Mouse (Mus musculus): ENCODE measurements around the gene Cnfn. TPM values are rescaled to one million over a fixed set of nuclear protein-coding genes. Genes with fewer than 3 reads are reported as not detected.

Cnfn gene
- total RNA-seq, 2 experiments from 2014 or later: not detected

DNA sequence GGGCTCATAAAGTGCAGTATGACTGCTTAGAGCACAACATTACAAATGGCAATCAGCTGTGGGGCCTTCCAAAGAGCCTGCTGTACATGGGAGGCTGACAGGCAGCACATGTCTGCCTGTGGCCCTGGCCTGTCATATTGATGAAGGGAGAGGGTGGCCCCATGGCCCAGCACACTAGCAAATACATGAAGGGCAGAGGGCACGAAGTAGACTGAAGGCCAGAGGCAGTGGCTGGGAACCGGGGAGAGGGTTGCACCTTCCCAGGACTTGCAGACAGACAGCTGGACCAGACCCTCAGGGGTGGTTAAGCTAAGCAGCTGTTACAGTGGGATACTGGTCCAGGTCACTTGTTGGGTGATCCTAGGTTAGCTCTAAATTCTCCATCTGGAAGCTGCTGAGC, 21.5 kb upstream of the Cnfn start:
- no peak for DNase-seq (ENCODE audit: extremely low spot score in 1 of 2, low spot score in 1 of 2)

DNA sequence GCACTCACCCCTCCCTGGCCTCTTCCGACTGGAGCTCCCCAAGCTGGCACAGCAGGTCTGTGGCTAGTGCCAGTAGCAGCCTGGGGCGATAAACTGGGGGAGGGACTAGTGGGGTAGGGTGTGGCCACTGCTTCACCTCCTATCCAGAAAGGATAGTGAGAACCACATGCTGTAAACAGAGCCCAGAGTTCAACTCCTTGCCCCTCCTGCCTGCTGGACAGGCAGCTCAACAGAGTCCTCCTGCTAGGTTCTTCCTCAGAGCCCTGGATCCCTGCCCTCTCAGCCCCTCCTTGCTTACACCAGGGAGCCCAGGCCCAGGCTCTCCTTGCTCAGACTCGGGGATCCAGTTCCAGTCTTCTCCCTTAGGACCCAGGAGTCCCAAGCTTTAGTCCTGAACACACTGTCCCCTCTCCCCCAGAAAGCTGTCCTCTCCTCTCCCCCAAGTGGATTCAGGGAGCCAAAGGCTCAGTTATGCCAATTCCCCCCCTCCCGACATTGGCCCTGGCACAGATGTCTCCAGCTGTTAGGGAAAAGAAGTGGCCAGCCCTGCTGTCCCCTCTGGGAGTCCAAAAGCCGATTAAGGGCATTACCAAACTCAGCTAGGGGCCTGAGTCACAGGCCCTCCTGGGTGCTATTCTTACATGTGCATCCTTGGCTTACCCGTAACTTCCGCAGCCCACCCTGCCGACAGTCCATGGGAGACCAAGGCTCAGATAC, 20.7 kb upstream of the Cnfn start:
- no peak for DNase-seq (ENCODE audit: extremely low spot score in 1 of 2, low spot score in 1 of 2)

DNA sequence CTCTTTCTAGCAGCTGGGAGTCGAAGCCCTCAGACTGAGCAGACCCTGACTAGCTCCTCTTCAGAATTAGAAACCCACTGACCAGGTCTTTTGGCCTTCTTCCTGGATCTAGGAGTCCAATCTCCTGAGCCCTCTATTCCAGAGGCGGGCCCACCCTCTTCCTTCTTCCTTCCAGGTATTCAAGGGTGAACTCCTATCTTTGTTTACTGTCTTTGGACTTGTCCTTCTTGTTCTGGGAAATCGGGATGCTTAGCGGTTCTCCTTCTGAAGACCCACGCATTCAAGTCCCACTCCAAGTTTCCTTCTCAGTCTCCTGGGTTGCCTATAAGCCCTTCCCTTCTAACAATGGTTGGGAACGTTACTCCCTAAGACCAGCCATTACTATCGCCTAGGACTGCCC, 19.4 kb upstream of the Cnfn start:
- no peak for DNase-seq (ENCODE audit: extremely low spot score in 1 of 2, low spot score in 1 of 2)

DNA sequence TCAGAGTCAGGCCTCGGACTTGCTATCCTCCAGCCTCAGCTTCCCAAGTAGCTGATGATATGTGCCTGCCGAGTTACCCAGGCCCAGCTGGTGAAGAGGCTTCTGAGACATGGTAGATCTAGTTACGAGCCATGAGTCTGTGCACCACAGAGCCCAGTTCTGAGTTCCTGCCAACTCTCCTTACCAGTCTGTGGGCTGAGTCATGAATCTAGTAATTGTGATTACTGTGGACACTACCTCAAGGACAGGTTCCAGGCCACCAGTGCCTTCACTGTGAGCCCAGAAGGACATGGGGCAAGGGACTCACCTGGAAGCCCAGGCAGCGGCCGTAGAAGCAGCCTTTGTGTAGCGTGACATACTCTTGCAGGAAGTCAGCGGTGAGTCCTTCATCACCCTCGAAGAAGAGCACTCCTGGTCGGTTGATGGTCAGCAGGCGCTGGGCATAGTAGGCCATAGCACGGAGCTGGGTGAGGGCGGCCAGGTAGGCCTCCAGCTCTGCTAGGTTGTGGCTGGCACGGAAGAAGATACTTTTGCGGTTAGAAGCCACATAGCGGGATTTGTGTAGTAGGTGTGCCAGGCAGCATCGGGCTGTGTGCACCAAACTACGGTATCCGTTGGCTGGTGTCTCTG, 18.4 kb upstream of the Cnfn start:
- no peak for DNase-seq (ENCODE audit: extremely low spot score in 1 of 2, low spot score in 1 of 2)

DNA sequence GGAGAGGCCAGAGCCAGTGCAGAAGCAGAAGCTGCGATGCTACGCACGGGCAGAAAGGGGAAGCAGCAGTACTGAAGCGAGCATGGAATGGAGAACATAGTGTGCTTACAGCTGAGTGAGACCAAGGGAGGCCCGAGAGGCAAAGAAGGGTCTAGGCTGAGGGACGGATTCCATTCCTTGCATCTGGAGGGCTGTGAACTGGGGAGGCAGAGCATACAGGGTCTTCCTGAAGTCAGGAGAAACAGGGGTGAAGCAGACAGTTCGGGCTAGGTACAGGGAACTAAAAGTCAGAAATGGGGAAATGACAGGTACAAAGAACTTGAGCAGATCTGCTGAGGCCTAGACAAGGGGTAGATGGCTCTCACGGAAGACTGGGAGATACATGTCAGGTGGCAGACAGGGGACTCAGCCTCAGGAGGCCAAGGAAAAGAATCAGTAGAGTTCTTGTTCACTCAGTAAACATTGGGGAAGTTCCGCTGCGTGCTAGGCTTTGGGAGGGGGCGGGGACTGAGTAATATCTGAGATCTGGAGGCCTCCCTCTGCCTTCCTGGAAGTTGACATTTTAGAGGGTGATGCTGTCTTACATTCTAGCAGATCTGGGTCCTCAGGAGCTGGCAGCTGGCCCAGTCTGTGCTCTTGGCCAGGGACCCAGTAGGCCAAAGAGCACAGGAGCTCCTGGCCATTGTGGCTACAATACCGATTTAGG, 16.5 kb upstream of the Cnfn start:
- DNase-seq (ENCODE audit: extremely low spot score in 1 of 2, low spot score in 1 of 2): no peak

DNA sequence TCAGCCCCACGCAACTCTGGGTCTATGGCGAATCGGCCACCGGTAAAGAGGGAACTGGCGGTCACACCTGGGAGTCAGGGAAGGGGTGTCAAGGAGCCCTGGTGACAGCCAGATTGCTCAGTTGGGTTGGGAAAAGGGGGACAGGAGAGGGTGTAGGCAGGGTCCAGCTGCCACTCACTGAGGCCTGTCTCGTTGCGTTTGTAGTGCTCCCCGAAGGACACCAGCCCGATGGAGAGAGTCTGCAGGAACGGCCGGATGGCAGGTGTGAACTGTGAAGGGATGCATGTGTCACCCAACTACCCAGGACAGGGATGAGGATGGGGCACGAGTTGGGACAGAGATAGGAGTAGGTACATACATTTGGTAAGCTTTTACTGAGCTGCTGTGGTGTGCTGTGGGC, 15.7 kb upstream of the Cnfn start:
- no peak for DNase-seq (ENCODE audit: extremely low spot score in 1 of 2, low spot score in 1 of 2)

DNA sequence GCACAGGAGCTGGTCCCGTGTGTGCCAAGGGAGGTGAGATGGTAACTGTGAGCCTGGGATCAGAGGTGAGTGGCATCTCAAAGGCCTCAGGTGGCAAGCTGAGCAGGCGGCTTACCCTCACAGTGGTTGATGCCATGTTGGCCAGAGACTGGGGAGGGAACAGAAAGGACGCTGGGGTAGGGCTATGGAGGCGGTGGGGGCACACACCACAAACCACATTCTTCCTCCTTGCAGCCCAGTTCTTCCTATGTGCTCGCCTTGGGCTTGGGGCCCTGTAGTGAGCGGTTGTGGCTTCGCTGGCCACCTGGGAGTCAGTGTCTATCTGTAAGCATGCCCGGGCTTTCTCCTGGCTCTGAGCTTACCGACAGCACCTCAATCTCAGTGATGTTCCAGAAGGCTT, 15.3 kb upstream of the Cnfn start:
- no peak for DNase-seq (ENCODE audit: extremely low spot score in 1 of 2, low spot score in 1 of 2)

DNA sequence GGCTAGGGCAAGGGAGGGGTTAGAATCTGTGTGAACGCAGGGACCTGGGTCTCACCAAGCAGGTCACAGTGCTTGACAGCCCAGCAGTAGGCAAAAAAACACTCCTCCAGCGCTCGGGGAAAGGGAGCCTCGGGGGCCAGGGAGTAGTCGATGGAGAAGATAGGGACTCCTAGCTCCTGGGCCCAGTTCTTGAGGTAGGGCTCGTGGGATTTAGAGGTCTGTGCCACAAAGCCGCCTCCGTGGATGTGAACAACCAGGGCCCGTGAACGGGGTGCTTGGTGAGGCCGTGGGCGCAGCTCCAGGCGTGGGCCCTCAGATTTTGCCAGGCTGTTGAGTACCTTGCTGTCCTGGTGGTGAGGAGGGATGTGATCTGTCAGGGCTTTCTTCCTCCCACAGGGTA, 14.8 kb upstream of the Cnfn start:
- DNase-seq (ENCODE audit: extremely low spot score in 1 of 2, low spot score in 1 of 2): no peak

DNA sequence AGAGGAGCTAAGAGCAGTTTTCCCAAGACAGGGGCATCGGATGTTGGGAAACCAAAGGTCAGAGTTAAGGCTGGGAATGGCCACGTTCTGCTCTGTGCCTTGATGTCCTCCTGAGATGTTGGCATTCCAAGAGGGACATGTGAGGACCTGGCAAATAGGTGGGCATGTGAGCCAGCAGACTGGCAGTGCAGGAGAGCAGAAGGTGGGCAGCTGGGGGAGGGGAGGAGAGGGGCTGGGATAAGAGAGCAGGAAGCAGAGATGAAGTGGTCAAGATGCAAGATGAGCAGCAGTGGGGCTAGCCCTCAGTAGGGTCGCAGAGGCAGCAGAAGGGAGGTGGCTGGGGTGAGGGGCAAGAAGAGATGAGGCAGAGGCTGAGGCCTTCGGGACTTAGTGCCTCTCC, 14.4 kb upstream of the Cnfn start:
- no peak for DNase-seq (ENCODE audit: extremely low spot score in 1 of 2, low spot score in 1 of 2)

DNA sequence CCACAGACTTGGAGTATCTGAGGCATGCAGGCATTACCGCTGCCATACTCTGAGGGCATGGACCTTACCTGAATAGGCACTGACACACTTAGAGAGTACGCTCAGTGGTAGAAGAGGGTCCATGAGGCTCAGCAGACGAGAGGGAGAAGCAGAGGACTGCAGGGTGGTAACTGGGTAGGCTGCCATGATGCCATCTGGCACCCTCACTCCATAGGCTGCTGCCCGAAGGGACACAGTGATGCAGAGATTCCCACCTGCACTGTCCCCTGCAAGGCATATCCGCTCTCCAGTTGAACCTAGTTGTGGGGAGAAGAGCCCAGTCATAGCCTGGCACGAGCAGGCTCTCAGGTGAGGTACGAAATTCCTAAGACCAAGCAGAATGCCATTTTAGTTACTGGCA, 13.9 kb upstream of the Cnfn start:
- DNase-seq (ENCODE audit: extremely low spot score in 1 of 2, low spot score in 1 of 2): no peak

DNA sequence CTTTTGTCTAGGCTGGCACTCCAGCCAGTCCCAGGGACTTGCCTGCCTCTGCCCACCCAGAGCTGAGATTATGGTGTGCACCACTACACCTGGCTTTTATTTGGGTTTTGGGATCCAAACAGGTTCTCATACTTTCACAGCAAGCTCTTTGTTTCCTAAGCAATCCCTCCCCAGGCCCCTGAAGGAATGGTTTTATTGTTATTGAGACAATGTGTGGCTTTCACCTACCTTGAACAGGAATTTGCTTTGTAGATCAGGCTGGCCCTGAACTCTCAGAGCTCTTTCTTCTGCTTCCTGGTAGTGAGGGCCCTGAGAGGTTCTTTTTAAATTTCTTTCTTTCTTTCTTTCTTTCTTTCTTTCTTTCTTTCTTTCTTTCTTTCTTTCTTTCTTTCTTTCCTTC, 13.0 kb upstream of the Cnfn start:
- no peak for DNase-seq (ENCODE audit: extremely low spot score in 1 of 2, low spot score in 1 of 2)

DNA sequence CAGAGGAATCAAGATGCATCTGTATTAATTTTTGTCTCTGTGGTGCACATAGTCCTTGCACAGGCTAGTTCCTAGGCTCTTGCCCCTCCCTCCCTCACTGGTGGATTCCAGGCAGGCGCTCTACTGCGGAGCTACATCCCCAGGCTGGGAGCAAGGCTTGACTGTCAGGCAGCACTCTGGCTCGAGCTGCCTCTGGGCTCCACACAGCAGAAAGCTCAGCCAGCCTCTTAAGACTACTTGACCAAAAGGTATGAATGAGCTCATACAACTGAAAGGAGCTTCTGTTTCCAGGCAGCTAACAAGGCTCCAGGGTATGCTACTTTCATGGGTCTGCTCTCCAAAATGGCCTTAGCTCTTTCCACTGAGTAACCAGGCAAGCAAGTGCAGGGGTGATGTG, 11.8 kb upstream of the Cnfn start:
- no peak for DNase-seq (ENCODE audit: extremely low spot score in 1 of 2, low spot score in 1 of 2)

DNA sequence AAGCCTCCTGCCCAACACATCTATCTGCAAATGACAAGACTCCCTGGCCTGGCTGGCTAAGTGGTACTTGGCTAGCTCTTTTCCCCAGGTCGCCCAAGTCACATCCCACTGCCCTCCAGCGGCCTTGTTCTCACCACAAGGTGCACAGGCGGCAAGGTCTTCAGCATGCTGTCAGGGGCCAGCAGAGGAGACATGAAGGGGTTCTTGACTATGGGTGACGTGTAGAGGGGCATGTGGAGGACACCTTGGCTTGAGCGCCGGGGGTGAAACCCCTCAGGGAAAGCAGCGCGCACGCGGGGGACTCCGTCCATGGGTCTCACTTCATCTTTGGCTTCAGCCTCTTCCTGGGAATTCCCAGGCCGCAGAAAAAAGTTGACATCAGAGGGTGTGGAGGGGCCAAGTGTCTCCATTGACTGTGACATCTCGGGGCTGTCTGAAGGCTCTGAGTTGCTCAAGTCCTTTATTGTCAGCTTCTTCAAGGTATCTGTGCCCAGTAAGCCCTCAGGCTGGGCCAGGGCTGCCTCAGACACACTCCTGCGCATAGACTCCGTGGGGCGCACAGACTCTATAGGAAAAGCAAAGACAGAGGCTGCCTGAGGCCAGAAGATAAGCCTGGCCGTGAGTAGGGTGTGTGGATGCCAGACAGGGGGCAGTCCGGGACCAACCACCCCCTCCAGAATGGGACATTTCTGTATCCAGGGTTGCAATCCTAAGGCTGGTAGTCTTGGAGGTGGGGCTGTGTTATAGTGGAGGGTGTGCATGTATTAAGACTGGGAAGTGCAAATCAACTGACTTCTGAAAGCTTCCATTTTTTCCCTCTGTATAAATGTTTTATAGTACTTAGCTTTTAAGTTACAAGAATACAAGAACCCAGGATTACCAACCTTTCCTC, 11.1 kb upstream of the Cnfn start:
- no peak for DNase-seq (ENCODE audit: extremely low spot score in 1 of 2, low spot score in 1 of 2)

DNA sequence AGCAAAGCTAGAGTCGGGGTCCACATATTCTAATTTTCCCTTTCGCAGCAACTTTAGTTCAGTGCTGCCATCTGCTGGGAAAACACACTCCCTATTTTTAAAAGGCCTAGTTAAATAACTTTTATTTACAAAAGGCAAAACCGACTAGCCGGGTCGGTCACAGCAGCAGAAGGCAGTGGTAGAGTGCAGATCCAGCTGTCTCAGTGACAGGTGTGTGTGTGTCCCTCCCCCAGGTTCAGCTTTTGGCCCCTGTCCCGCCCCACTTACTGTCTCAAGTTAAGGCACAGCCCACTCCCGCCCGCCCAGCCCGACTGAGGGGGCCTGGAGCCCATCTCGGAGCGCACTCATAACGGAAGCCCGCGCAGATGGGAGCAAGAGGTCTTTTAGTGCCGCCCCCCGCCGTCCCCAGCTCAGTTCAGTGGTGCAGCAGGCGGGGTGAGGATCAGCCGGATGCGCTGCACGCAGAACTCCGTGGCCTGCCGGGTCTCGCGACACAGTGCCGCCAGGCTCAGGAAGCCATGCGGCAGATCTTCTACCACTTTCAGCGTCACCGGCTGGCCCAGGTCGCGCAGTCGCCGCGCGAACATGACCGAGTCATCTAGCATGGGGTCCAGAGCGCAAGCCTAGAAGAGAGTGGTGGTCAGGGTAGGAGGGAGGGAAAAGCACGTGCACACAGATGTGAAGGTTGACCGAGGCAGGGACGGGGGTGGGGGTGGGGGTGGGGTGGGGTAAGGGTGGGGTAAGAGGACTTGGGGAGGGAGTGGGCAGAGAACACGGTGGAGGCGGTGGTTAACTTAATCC, 10.2 kb upstream of the Cnfn start:
- peak in 1 of 2 experiments; percentile 55 for DNase-seq (ENCODE audit: extremely low spot score in 1 of 2, low spot score in 1 of 2)

DNA sequence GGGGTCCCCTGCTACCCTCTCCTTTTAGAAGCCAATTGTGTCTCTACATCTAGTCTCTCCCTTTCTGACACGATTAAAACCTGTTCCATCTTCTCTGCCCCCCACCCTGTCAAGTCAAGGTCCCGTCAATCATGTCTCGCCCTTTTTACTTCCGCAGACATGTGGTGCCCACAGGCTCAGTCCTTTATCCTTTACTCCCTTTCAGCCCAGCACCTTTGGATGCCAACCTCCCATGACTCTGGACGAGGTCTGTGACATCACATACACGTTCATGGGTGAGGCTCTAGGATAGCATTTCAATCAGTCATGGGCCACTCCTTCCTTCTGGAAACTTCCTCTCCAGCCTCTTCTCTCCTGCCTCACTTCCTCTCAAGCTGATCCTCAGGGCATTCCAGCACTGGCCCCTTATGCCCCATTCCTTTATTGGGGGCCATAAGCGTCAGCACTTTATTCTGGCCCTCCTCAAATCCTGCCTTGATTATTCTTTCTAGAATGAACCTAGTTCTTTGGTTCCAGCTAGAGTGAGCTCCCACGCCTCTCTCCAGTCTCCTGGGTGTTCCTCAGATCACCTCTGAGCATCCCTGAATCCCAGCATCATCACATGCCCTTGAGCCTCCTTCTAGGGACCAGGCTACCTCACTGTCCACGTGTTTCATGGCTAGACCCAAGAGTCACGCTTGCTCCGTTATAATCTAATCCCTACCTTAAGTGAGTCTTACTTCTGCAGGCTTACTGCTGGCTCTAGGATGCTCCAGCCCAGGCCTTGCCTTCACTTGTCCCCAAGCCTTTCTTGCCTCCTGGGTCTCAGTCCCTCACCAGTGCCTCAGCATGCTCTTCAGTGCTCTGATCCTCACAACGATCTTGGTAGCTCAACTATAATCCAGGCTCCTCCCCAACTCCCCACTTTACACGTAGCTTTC, 8.9 kb upstream of the Cnfn start:
- no peak for DNase-seq (ENCODE audit: extremely low spot score in 1 of 2, low spot score in 1 of 2)

DNA sequence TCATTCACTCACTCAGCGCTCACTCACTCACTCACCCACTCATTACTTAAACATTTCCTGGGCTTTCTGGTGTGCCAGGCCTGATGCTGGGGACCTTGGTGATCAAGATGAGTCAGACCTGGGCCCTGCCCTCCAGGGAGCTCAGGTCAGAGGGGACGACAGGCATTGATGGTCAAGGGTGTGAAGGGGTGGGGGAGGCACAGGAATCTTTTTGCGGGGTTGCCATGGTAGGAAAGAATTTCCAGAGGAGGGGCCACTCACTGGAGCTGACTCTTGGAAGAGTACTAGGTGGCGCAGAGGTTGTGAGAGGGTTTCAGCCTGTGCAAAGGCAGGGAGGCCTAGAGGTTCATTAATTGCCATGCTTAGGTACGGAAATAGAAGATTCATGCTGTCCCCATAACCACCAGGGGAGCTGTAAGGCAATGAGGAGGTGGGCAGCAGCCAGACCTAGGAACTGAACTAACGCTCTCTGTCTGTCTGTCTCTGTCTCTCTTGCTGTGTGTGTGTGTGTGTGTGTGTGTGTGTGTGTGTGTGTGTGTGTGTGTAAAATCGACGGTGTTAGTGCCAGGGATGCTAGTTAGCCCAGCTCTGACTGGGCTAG, 7.7 kb upstream of the Cnfn start:
- no peak for DNase-seq (ENCODE audit: extremely low spot score in 1 of 2, low spot score in 1 of 2)

DNA sequence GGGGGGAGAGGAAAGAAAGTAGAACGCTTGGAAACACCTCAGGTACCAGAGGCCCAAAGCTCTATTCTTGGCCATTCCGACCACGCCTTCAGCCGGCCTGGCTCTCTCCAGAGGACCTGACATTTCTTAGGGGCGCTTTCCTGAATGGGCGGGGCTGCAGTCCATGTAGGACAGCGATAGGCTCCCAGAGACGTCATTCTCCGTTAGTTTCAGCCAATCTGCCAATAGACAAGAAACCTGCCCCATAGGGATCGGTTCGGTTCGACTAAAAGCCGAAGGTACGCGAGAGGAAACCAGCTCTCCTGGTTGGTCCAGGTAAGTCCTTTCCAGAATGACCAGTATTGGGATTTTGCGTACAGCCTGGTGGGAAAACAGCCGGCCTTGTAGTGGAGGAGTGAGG, 7.0 kb upstream of the Cnfn start:
- peak; percentile 80 to 91 for DNase-seq (ENCODE audit: extremely low spot score in 1 of 2, low spot score in 1 of 2)

DNA sequence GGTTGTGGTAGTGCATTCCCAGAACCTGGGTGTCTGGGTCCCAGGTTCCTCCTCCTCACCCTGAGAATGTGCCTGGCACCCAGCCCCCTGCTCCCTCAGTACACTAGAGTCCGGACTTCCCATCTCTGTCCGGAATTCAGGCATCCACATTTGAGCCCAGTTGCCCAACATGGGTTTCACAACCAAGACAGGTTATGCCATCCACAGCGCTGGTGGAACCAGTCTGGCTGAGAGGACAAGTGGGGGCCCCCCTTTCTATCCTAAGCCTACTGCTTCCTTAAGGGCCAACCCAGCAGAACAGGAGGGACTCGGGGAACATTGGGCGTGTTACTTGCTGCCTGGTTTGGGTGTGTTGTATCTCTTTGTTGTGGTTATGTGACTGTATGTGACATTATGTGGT, 2.9 kb upstream of the Cnfn start:
- DNase-seq (ENCODE audit: extremely low spot score in 1 of 2, low spot score in 1 of 2): no peak

DNA sequence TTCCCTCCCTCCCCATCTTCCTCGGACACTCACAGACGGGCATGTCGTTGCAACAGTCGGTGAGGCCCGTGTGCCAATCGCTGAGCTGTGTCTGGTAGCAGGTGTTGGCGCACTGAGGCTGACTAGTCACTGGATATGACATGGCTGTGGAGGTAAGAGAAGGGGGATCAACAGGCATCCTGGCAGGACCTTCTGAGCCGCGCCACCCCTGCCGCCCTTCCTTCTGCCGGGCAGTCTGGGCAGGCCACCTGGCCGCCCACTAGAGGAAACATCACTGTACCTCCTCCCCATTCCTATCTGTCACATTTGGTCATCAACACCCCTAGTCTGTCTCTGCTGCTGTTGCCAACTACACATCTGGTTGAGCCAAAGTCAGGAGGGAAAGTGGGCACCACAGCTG, 1.2 kb downstream of the Cnfn start:
- no peak for DNase-seq (ENCODE audit: extremely low spot score in 1 of 2, low spot score in 1 of 2)
